Mouse (Mus musculus) telencephalon, adult 2 months (tissue): ENCODE data around the gene Cdk15.

Experiments used
- DNase-seq: peaks from one replicate; pipeline ENCODE4 v3.0.0-alpha.2; 2011; ENCODE audit warnings: low read depth, low spot score

Gene Cdk15

DNA sequence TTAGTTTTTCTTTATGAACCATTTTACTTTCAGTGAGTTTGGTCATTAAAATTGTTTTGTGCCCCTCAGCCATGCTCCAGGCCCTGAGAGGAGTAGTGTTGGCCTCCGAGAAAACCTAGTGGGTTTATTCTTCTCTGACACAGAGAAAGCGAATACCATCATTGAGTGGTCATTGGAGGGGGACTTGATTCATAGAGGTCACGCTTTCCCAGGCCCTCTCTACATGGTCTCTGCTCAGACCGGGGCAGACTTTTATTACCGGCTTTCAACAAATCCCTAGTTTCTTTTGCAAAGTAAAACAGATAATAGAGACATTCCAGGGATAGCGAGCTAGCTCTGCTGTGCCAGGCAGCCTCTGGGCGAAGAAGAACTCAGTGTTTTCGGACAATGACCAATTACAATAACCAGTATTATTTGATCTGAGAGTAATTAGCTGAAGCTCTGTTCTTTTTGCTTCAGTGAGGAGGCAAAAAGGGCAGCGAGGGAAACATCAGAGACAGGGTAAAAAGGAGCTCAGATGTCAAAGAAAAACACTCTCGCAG lies 70.2 kb downstream of the Cdk15 start:
- DNase-seq, result no peak

DNA sequence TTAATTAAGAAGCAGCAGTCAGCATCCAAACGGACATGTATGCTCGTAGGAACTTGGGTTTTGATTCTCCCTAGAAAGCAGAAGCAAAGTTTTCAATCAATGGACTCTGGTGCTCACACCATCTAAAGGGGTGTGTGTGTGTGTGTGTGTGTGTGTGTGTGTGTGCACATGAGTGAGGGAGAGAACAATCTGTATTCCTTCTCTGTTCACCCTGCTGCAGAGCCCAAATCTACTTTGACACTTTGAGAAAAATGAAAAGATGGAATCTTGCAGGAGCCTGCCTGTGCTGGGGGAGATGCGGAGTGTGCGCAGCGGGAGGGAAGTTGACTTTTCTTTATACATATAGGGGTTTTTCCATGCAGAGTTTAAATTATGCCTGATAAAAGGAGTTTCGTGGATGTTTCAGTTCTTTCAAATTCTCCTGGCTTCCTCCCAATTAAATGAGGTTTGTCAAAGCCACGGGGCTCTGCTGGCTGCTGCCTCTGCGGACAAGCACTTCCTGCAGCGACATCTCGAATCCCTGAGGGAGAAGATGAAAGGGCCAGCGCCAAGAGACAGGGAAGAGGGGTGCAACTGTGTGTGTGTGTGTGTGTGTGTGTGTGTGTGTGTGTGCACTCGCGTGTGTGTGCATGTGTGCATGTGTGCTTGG lies 76.2 kb downstream of the Cdk15 start:
- DNase-seq, result no peak

DNA sequence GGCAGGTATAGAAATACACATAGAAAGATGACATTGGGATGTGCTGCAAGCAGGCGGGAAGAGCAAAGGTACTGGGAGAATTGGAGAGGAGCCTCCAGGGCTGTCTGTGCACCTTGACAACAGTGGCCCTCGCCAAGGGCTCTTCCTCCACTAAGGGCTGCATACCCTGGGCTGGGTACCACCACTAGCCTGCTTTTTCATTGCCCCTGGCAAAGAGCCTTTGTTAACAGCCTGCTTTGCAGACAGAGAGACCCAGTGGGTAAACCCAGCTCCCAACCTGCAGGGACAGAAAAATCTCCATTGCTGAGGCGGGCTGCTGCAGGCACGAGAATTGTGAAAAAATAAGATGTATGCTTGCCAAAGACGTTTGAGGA lies 76.7 kb downstream of the Cdk15 start:
- DNase-seq, result no peak

DNA sequence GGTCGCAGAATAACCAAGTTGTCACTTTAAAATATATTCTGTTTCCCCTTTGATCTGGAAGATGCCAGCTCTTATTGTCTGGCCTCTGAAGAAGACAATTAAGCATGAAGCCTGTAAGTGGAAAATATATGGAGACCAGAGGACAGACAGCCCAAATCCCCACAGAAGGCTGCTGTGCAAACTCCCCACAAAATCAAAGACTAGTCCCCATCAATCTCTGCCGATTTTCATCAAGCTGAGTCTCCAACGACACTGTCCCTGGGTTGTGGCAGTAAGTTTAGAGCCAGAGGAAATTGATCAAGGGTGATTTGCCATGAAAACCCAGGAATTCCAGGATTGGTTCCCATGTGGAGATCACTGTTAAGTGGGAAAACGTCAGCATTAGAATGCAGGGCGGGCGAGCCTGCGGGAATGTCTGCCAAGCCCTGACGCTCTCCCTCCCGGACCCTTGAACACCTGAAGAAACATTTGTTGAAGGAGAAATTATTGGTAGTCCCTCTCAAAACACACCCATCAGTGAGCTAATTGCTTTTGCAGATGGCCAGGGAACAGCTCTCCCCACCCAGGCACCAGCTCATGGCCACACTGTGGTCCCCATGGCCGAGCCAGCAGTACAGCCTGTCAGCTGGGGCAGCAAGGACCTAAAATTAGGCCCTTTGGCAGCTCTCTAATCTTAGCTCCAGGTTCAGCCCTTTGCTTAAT lies 77.3 kb downstream of the Cdk15 start:
- no peak for DNase-seq

DNA sequence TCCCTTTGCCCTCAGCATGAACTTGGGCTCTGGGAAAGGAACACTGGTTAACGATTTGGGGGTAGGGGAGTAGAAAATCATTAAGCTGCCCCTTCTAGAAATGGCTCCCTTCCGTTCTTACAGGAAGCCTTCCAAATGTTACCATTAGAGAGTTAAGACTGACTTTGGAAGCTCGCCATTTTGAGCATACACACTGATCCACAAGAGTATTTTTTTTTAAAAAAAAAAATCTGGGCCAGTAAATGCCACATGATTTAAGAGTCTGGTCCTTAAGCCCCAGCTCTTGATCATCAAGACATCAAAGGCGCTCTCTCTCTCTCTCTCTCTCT lies 77.8 kb downstream of the Cdk15 start:
- no peak for DNase-seq

DNA sequence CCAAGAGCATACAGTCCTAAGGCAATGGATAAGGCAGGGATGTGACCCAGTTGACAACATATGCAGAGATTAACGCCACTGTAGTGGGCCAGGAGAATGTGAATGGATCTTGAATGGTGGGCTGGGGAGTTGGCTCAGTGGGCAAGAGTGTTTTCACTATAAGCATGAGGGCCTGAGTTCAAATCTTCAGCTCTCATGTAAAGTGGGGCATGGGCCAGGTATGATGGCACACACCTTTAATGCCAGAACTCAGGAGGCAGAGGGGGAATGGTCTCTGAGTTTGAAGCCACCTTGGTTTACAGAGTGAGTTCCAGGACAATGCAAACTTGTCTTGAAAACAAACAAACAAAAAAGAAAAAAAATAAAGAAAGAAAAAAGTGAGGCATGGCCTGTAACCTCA lies 79.5 kb downstream of the Cdk15 start:
- no peak for DNase-seq

DNA sequence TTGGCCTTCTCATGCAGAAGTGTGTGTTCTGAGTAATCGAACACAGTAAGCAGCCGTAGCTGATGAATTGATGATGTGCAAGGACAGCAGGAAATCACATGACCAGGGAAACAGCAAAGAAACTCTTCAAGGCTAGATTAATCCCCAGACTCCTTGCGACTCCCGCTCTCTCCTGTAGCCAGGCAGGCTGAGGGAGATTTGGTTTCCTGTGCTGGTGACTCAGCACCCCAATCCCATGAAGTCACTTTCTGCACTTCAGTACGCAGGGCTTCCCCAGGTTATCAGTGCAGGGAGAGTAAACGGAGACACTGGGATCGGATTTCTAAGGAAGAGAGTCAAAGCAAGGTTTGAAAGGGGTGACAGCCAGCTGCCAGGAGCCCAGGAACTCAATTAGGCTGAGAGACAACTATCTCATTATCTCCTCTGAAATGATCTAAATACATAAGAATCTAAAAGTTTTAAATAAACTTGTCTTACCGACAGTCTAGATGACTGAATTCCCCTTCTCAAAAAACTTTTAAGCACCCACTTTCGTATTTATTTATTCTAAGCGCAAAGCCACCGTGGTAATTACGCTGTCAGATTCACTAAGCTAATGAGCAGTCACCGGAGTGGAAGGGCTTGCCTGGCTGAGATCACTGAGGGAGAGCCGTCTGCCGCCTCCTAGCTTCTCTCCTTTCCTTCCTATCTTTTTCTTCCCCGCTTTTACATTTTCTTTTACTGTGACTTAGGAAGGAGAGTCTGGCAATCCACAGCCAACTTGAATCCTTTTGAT lies 84.3 kb downstream of the Cdk15 start:
- no peak for DNase-seq

DNA sequence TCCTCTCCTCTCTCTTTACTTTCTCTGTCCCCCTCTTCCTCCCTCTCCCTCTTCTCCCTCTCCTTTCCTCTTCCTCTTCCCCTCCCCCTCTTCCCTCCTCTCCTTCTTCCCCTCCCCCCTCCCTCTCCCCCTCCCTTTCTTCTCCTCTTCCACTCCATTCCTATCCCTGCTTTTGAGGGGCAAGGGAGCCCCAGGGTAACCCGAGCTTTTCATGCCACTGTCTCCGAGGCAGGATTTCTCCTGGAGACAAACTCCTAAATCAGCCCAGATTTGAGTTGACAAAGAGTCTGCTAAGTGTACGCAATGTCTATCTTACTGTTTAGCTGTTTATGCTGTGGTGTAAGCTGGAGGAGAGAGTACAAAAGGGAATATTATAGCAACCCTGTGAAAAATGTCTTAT lies 85.0 kb downstream of the Cdk15 start:
- DNase-seq, result no peak

DNA sequence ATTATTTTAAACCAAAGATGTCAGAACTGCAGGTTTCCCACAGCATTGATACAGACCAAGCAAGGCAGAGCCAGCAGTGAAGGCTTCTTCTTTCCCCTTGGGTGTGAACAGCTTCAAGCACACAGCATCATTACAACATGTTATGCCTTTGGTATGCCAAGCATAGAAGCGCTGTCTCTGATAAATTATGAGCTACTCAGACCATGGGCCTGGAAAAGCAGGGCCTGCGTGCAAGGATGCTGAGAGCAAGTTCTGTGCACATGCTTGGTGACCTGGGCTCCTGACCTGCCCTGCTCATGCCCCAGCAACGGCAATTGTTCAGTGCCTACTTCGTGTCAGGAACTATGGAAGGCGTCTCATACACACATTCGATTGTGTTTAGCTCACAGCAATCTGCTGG lies 85.4 kb downstream of the Cdk15 start:
- DNase-seq, result no peak

DNA sequence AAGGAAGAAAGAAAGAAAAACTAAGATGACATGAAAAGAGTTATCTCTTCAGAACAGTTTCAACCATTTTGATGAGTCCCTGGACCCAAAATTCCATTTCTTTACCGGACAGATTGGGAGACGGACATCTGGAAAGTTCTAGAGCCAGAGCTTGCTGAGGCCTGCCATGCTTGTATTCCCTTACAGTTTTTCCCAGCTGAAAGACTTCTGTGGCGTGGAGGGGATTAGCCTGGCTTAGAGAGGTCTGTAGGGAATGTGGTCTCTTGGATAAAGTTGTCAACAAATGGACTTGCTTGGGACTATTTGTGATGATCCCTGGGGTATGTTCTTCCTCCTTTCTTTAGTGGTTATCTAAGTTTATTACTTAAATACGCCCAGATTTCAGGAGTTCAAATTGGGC lies 96.0 kb downstream of the Cdk15 start:
- no peak for DNase-seq

DNA sequence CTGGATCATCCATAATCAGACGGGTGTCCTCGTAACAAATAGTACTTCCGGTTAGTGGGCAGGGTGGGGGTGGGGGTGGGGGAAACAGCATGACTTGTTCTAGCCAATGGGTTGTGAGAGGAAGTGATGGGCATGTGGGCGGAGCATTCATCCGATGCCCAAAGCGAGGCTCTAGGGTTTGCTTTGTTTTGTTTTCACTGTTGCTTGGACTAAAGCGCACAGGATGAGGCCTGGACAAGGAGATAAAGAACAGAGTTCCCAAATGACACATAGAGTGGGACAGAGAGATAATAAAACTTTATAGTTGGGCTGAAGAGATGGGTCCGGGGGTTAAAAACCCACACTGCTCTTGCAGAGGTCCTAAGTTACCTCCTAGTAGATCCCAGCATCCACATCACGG lies 98.7 kb downstream of the Cdk15 start:
- no peak for DNase-seq

DNA sequence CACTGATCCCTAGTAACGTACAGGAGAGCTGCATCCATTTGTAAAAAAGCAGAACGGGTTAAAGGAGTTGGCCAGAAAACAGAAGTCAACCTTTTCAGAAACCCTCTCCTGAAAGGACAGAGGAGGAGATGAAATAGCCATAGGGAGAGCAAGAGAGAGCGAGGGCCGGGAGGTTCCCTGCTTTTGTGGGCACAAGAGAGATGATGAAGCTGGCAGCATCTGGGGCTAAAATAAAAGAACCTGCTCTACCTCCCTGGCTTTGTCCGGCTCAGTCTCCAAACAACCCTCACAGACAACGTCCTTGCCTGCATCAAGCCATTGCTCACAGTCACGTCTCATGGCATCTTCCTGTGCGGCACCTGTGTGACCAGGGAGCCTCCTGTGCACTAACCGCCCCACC lies 102.4 kb downstream of the Cdk15 start:
- DNase-seq, result no peak

DNA sequence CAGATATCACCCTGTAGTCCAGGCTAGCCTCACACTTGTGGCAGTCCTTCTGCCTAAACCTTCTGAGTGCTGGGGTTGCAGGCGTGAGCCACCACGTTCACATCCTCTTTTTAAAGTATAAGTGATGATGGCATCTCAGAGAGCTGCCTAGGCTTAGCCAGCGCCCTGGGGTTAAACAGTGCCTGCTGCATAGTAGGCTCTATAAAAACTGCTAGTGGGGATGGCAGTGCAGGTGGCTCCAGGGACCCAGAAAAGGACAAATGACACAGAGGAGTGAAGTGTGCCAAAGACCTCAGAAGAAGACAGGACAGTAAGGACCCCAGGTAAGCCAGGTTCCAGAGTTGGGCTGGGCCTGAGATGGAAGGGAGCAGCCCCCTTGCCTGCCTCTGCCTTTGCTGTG lies 104.1 kb downstream of the Cdk15 start:
- no peak for DNase-seq

DNA sequence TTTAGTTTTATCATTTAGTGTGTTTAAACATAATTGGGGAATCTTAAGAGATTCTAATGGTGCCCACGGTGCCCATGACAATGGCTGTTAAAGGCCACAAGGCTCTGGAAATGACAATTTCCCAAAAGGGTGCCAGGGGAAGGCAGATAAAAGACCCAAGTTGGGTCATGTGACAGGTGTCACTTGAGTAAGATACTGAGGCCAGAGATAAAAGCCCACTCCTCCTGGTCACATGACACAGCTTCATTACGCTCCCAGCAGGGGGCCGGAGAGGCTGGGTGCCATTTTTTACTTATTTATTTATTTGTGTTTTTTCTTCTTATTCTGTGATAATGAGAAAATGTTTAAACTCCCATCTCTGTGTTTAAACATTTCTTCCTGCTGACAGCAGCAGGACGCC lies 104.8 kb downstream of the Cdk15 start:
- DNase-seq, result no peak

DNA sequence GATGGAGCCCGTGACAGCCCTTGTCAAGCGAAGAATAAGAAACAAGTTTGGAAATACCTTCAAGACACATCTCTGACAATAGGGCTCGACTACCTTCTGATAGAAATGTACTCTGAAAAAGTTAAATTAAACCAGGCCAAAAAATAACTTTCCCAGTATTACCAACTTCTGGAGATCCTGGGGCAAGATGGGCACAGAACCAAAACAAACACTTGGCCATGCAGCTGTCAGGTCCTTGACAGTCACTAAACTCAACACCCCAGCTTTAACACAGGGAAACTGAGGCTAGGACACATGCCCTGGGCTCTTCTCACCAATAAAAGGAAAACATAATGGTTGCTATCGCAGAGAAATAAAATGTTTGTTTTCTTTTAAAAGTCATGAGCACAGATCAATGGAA lies 105.3 kb downstream of the Cdk15 start:
- DNase-seq, result no peak

DNA sequence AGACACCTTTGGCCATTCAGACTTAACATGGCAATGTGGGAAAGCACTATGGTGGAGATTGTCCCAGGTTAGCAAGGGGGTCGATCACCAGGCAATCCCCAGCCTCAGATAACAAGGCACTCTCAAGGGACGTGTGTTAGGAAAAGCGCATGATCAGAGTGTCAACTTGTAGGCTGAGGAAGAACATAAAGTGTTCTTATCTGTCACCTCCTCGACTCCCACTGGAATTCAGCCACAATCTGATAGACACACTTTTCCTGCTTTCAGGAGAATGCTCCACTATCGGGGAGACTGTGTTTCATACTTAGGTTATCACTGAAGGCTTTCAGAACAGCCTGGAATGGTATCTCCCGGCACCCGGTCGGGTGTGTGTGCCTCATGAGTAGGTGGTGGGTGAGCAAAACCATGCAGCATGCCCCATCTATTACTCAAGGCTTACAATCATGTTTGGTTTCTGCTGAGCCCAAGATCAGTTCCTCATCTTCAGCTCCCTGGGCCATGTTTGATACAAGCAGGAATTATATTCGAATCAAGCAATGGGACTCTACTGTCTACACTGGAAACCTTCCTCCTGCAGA lies 107.8 kb downstream of the Cdk15 start:
- DNase-seq, result no peak

DNA sequence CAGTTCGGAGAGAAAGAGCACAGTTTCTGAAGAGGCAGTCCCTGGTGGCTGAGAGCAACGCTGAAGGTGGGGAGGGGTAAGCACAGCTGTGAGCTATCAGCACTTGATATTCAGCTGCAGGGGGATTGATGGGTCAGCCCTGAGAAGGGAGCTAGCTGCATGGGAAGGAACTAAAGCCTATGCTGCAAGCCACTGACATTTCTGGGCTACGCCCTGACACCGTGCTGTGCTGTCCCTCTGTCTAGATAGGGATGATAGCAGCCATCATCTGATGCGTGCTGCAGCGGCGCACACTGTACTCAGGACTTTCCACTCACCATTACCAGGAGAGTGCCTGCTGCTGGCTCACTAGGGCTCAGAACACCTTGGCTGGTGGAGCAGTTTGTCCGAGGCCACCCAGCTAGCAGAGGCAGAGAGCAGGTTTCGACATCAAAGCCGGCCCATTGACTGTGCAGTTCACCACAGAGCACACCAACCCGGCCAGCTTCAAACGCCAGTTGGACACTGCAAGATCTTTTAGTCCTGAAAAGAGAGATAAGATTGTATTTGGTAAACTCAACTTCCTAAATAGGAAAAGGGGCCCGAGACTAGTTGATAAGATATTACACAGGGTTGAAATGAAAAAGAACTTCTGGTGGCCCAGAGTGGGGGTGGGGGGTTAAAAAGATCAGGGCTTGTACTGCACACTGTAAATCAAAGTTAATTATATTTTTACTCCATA lies 111.4 kb downstream of the Cdk15 start:
- no peak for DNase-seq

DNA sequence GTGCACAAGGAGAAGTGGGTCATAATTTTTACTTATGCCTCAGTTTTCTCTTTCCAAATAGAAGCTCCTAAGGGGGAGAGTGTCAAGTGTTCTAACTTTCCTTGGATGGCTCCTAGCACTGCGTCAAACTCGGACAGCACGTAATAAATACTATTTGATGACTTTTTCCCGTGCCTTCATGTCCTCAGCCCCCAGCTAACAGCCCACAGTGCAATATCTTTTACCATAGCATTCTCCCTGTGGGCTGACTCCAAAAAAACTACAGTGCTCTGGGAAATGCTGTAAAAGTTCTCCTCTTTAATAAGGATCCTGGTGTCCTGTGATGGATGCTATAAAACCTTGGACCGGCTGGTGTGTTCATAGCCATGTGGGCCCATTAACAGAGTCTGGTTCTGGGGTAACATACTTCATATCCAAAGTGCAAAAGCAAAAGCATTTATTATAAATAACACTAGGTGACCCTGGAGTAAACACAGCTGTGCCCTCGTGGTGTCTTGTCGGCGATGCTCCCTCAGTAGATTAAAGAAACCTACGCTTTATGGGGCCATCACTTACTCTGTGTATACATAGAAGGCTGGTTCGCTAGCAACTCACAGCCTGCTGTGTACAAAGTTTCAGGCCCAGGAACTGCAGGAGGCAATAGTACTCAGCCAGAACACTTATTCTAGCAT lies 112.1 kb downstream of the Cdk15 start:
- no peak for DNase-seq

DNA sequence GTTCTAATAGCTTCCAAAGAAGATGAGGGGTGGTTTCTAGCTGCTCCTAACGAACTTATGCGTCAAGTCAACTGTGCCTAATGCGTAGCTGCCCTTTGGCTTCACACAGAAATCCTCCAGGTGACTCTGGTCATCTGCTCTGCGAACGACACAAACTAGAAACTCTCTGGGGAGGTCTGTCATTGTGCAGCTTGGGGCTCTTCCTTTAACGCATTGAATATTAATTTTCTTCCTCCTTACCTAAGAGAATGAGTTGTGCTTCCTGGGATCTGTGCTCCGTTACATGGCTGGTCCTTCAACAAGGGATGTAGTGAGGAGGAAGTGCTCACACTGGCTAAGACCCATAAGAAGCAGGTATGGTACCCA lies 112.6 kb downstream of the Cdk15 start:
- DNase-seq, result no peak

DNA sequence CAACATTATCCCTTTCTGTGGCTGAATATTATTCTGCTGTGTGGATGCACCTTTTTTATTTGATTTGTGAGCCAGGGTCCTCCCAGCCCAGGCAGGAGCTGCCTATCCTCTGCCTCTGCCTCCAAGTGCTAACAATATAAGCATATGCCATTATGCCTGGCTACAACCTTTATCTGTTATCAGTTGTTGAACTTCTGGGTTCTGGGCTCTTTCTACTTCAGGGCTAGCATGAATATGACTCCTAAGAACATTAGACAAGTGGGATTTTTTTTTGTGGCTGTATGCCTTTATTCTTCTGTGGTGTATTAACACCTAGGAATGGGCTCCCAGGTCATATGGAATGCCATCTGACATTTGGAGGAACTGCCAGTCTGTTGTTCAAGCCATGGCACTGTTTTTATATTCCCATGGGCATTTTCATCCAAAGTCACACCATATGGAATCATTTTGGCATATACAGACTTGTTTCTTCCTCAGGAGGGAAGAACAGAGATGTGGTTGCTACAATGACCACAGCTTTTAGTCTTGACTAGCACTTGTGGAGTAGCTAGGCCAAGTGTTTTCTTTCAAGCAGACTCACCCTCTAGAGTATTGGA lies 113.7 kb downstream of the Cdk15 start:
- DNase-seq, result no peak

DNA sequence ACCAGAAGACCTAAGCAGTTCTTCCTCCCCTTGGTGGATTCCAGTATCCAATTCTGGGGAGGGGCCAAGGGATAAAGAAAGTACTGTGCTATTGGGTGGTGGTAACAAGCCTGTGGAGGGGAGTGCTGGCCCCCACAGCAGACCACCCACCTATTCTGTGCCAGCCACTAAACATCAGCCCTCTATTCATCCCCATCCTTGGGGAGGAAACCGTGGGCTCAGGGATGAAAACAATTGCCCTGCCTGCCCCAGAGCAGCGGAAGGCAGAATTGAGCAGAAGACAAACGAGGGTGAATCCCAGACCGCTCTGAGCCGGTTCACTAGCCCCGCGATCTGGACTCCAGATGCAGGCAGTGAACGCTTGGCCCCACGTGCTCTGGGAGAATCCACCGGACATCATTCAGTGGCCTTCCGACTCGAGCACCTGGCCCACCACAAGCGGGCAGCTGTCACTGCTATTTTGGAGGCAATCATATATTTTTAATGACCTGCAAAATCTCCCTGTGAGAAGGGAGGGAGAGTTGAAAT lies 119.4 kb downstream of the Cdk15 start:
- no peak for DNase-seq
